Mouse (Mus musculus): ENCODE results near the gene Agap3. TPM values are rescaled to one million over a fixed set of nuclear protein-coding genes. Genes with fewer than 3 reads are reported as not detected.

Gene Agap3
- polyA plus RNA-seq (2017; shearing (Covaris generic)), result 5.4 TPM

GRCm38 (mm10) chr5:24452030-24452690 is at the start of gene Agap3:
Gene Agap3, plus strand, starts transcription at chr5:24452177.

DNA sequence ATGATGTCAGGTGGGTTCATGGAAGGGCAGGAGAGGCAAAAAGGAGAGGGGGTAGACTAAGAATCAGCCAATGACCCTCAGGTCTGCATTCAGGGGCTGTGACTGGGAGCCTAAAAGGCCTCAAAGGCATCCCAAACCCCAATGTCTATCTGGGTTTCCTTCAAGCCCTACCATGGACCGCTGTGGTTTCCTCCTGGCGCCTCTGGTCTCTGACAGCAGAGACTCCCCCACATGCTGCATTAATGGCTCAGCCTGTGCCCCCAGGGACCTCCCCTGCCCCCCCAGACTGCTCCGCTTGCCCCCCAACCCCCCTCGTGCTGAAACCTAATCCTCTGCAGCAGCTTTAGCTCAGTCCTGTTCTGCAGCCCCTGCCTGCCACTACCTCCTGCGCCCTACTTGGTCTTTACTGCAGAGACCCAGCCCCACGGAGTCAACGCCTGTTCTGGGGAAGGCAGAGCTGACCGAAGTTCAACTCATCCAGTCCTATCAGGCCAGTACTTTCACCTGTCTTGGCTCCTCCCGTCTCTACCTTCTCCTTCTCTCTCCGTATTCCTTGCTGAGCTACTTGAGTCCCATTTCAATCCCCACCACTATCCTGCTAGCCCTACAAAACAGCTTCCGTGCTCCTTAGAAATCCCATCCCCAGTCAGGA is 38.8 kb upstream of the Agap3 start, which contains the start of gene Asic3:
Gene Asic3 (plus strand): TSS at position 351 of the 652 bp plus-strand sequence.

GRCm38 (mm10) chr5:24423129-24424003 is 28.6 kb upstream of the Agap3 start, which contains the start of the genes Cdk5 and Slc4a2:
Gene Cdk5, minus strand, starts transcription at chr5:24423530.
Gene Slc4a2, plus strand, starts transcription at chr5:24423837.

DNA sequence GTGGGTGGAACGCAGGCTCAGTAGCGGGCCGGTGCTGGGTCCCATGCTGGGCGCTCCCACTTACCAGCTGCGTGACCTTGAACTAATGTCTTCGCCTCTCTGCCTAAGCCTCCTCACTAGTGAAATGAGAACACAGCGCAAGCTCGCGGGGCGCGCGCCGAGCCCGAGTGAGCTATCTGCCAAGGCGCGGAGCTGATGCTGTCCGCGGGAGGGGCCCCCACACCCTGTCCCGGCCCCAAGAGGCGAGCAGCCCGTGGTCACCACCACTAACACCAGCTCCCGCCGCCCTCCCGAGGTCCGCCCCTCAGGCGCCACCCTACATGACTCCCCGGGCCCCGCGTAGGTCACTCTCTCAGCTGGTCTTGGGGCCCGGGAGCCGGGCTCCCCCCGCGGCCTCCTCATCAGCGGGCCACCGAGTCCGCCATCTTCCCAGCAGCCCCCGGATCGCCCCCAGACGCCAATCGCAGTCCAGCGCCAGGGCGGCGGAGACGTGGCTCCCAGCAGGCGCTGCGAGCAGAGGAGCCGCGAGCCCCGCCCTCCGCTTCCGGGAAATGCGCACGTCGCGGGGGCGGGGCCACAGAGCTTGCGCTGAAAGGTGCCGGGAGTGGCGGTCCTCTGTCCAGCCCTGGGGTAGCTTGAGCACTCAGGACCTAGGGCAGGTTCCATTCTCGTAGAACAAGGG is 7.1 kb upstream of the Agap3 start, which contains the start of gene Fastk:
Gene Fastk (minus strand): TSS at position 542 of the 682 bp plus-strand sequence.

DNA sequence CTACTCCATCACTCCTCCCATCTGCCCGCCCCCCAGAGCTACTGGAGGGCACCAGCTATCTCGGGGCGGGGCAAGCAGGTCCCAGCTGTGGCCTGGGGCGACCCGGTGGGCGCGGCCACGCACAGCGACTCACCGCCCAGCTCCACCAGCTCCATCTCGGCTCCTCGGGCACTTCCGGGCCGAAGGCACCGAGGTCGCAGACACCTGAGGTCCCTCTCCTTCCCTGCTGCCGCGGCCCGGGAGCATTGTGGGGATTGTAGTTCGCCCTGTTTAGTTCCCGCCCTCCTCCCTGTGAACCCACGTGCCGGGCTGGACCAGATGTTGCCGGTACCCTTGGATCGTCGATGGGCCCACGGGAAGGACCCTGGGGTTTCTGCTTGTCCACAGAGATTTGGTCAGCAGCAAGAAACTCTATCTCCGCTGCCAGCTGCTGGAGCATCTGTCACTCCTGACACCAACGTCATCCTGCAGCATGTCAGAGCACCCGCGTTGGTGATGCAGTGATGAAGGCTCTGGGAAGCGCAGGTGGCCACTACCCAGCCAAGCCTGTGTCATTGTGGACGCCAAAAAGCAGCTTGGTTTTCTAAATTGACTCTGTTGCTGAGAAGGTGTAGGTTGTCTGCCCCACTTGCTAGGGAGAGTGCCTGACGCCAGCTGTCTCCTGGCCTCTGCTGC is 4.2 kb upstream of the Agap3 start, which contains the start of gene Tmub1:
Gene Tmub1 (minus strand): TSS at position 231 of the 675 bp plus-strand sequence.

DNA sequence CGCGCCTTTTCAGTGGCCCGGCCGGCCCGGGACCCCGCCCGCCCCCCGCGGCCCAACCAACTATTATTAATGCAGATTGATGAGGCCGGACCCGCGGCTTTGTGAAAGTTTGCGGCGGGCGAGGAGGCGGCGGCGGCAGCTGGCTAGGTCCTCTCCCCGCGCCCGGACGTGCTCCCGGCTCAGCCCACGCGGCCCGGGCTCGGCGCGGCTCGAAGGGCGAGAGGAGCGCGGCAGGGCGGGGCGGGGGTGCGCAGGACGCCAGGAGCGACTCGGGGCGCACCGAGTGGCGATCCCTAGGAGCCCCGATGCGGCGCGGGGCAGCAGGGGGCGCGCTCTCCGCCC is 74.9 kb downstream of the Agap3 start, which contains the start of gene Gbx1:
Gene Gbx1 (minus strand): TSS at position 314 of the 342 bp plus-strand sequence.

DNA sequence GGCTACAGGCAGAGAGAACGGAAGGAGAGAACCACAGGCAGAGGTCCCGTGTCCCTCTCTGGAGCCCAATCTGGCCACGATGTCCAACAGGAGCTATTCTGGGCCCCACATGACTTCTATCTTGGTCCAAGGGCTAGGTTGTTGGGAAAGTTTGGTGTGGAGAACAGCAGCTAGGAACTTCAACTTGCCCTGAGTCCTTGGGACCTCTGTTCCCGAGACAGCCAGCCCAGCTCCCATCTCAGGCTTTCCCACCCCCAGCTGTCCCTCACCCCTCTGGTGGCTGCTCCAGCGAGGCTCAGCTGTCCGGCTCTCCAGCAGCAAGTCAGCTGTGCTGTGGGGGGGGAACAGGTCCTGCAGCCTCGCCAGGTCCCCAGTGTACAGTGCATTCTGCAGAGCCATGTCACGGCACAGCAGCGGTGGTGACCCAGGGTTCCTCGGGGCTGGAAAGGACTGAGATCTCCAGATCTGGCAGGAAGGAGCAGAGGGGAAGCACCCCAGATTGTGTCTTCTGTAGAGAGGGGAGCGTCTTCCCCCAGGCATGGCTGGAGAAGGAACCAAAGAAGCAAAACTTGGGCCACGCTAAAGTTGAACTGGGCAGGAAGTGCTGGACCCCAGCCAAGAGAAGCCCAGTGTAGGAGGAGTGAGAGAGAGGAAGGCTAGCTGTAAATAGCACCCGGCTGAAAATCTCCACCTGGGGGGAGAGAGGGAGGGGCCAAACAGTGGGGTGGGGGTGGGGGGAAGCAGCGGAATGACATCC is 88.6 kb downstream of the Agap3 start, which contains the start of gene Asb10:
Gene Asb10 (minus strand): TSS at position 592 of the 757 bp plus-strand sequence.

Other genes with a start within 250 kb of the Agap3 start
- gene Kcnh2, start 100.6 kb upstream of the Agap3 start, polyA plus RNA-seq (2017; shearing (Covaris generic)), result 4.1 TPM
- gene Nos3, start 87.4 kb upstream of the Agap3 start, polyA plus RNA-seq (2017; shearing (Covaris generic)), result 0.23 TPM
- 0.64 TPM for gene Atg9b, start 60.0 kb upstream of the Agap3 start, polyA plus RNA-seq (2017; shearing (Covaris generic))
- 33.1 TPM for gene Abcb8, start 58.5 kb upstream of the Agap3 start, polyA plus RNA-seq (2017; shearing (Covaris generic))
- gene Asic3, start 38.8 kb upstream of the Agap3 start, polyA plus RNA-seq (2017; shearing (Covaris generic)), result not detected
- gene Cdk5, start 28.6 kb upstream of the Agap3 start, polyA plus RNA-seq (2017; shearing (Covaris generic)), result 98.4 TPM
- gene Slc4a2, start 28.3 kb upstream of the Agap3 start, polyA plus RNA-seq (2017; shearing (Covaris generic)), result 45.0 TPM
- 119 TPM for gene Fastk, start 6.9 kb upstream of the Agap3 start, polyA plus RNA-seq (2017; shearing (Covaris generic))
- 84.0 TPM for gene Tmub1, start 4.3 kb upstream of the Agap3 start, polyA plus RNA-seq (2017; shearing (Covaris generic))
- gene Gbx1, start 75.0 kb downstream of the Agap3 start, polyA plus RNA-seq (2017; shearing (Covaris generic)), result 0.10 TPM
- gene Asb10, start 88.8 kb downstream of the Agap3 start, polyA plus RNA-seq (2017; shearing (Covaris generic)), result not detected
- gene 4931409K22Rik, start 104.6 kb downstream of the Agap3 start, polyA plus RNA-seq (2017; shearing (Covaris generic)), result not detected
- 84.9 TPM for gene Abcf2, start 125.3 kb downstream of the Agap3 start, polyA plus RNA-seq (2017; shearing (Covaris generic))
- 38.7 TPM for gene Chpf2, start 134.6 kb downstream of the Agap3 start, polyA plus RNA-seq (2017; shearing (Covaris generic))
- 1.4 TPM for gene Smarcd3, start 172.2 kb downstream of the Agap3 start, polyA plus RNA-seq (2017; shearing (Covaris generic))
- gene Nub1, start 233.4 kb downstream of the Agap3 start, polyA plus RNA-seq (2017; shearing (Covaris generic)), result 91.7 TPM